Mouse (Mus musculus): Measurements from ENCODE around the gene Abhd11. TPM values are rescaled to one million over a fixed set of nuclear protein-coding genes. Genes with fewer than 3 reads are reported as not detected.
A peak's percentile ranks its signal among the peaks of the same experiment; 100 is the strongest.

Gene Abhd11
- polyA plus RNA-seq, 1 experiment from 2014 or later: 41.2 TPM

DNA sequence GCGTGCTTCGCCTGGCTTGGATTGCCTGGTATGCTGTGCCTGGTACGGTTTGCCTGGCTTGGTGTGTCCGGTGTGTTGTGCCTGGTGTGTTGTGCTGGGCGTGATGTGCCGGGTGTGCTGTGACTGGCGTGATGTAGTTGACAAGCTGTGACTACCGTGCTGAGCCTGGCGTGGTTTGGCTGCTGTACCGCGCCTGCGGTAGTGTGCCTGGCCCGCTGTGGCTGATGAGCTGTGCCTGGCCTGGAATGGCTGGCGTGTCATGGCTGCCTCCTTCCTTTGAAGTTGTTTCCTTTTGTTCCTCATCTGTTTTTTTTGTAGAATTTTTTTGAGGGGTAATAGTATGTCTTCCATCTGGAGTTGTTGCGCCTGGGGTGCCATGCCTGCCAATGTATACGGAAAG lies 8.2 kb upstream of the Abhd11 start:
- Histone ChIP-seq H3K9ac (ENCODE audit: low read length) (no peak overlapping the region), H3K27me3 (ENCODE audit: control insufficient read depth, insufficient read depth, low read length) (no peaks in the 10 kb centered on the region), H3K4me1 (ENCODE audit: control insufficient read depth, insufficient read depth, low read length) (peaks cover 6% of the 10 kb centered on the region), H3K9me3 (ENCODE audit: control insufficient read depth, low read length) (no peaks in the 10 kb centered on the region), H3K4me2 (peak overlapping the region; percentile 34; the same call in 1 of the 2 replicates), H3K36me3 (ENCODE audit: control insufficient read depth, insufficient read depth, low read length) (no peaks in the 10 kb centered on the region), H3K4me3 (ENCODE audit: low read depth, low read length) (no peak overlapping the region), H3K27ac (ENCODE audit: low read depth, low read length) (no peak overlapping the region)
- WGBS: 46% methylated on average over 16 of the region's 16 CpGs
- ATAC-seq (ENCODE audit: low FRiP score) (no peak), DNase-seq (ENCODE audit: low spot score, missing footprints) (no peak)

GRCm38 (mm10) chr5:135001309-135001708 lies 7.6 kb upstream of the Abhd11 start:
- ATAC-seq (ENCODE audit: low FRiP score) (peak; percentile 42; the same call in 1 of the 2 replicates), DNase-seq (ENCODE audit: low spot score, missing footprints) (peak; percentile 93)
- WGBS: under 1% methylated on average over 14 of the region's 14 CpGs
- Histone ChIP-seq H3K9ac (ENCODE audit: low read length) (peak overlapping the region; percentile 33), H3K36me3 (ENCODE audit: control insufficient read depth, insufficient read depth, low read length) (no peaks in the 10 kb centered on the region), H3K4me1 (ENCODE audit: control insufficient read depth, insufficient read depth, low read length) (peaks cover 6% of the 10 kb centered on the region), H3K4me3 (ENCODE audit: low read depth, low read length) (no peak overlapping the region), H3K4me2 (peak overlapping the region; percentile 34), H3K9me3 (ENCODE audit: control insufficient read depth, low read length) (no peaks in the 10 kb centered on the region), H3K27me3 (ENCODE audit: control insufficient read depth, insufficient read depth, low read length) (no peaks in the 10 kb centered on the region), H3K27ac (ENCODE audit: low read depth, low read length) (no peak overlapping the region)

DNA sequence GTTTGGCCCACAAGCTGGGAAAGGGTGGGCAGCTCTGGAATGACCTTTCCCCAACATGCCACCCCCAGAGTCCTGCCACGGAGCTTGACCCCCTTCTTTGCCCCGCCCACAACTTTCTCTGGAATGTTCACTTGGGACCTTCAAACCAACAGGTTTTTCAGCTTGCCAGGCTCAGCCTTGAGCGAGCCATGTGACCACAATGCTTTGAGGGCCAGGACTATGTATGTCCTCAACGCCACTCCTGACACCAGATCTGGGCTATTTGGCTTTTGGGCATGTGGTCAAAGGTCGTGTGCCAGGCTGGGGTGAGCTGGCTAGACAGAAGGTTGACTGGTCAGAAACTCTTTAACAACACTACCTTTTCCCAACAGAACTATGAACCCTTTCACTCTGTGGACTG lies 6.8 kb upstream of the Abhd11 start:
- no peaks in the 10 kb centered on the region for H3K36me3 ChIP-seq (ENCODE audit: control insufficient read depth, insufficient read depth, low read length)
- no peaks in the 10 kb centered on the region for H3K9me3 ChIP-seq (ENCODE audit: control insufficient read depth, low read length)
- ATAC-seq (ENCODE audit: low FRiP score) (no peak), DNase-seq (ENCODE audit: low spot score, missing footprints) (no peak)
- H3K27ac ChIP-seq (ENCODE audit: low read depth, low read length): no peak overlapping the region
- 66% methylated on average over 5 of the region's 5 CpGs for WGBS
- H3K9ac ChIP-seq (ENCODE audit: low read length): no peak overlapping the region
- no peak overlapping the region for H3K4me2 ChIP-seq
- H3K27me3 ChIP-seq (ENCODE audit: control insufficient read depth, insufficient read depth, low read length): no peaks in the 10 kb centered on the region
- H3K4me1 ChIP-seq (ENCODE audit: control insufficient read depth, insufficient read depth, low read length): peaks cover 6% of the 10 kb centered on the region
- no peak overlapping the region for H3K4me3 ChIP-seq (ENCODE audit: low read depth, low read length)

DNA sequence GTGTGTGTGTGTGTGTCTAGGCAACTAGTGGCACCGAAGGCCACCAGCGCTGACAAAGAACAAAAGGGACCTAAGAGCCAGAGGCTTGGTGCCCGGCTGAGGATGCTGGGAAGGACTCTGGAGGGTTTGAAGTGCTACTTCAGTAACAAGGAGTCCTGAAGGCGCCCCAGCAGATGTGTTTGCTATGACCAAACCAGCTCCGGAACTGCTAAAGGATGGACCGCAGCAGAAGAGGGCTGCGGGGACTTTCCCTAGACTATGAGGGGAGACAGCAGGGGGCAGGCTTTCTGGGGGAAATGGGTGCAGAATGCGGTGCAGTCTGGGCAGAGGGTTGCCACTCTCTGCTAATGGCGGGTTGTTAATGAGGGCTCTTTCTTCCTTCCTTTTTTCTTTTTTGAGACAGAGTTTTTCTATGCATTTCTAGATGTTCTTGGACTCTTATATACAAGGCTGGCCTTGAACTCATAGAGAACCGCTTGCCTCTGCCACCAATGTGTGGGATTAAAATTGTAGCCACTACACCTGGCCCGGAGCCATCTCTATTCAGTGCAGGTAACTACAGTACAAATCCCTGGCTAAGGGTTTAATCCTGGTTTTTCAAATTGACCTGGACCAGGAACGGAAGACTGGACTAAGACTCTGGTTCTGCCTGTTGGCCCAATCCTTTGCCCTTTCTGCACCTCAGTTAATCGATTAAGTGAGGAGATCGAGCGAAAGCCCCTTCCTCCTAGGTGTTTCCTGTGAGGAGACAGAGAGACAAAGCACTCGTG lies 965 bp upstream of the Abhd11 start:
- H3K27ac ChIP-seq (ENCODE audit: low read depth, low read length): peak overlapping the region; percentile 88
- 32% methylated on average over 16 of the region's 16 CpGs for WGBS
- no peaks in the 10 kb centered on the region for H3K27me3 ChIP-seq (ENCODE audit: control insufficient read depth, insufficient read depth, low read length)
- H3K4me2 ChIP-seq: peak overlapping the region; percentile 84
- peaks cover 25% of the 10 kb centered on the region for H3K4me1 ChIP-seq (ENCODE audit: control insufficient read depth, insufficient read depth, low read length)
- no peaks in the 10 kb centered on the region for H3K36me3 ChIP-seq (ENCODE audit: control insufficient read depth, insufficient read depth, low read length)
- ATAC-seq (ENCODE audit: low FRiP score) (no peak), DNase-seq (ENCODE audit: low spot score, missing footprints) (no peak)
- H3K4me3 ChIP-seq (ENCODE audit: low read depth, low read length): peak overlapping the region; percentile 54
- peak overlapping the region; percentile 73 for H3K9ac ChIP-seq (ENCODE audit: low read length)
- no peaks in the 10 kb centered on the region for H3K9me3 ChIP-seq (ENCODE audit: control insufficient read depth, low read length)

GRCm38 (mm10) chr5:135009590-135010319 lies 803 bp downstream of the Abhd11 start:
- Histone ChIP-seq H3K9ac (ENCODE audit: low read length) (peak overlapping the region; percentile 60), H3K27ac (ENCODE audit: low read depth, low read length) (peak overlapping the region; percentile 84), H3K36me3 (ENCODE audit: control insufficient read depth, insufficient read depth, low read length) (no peaks in the 10 kb centered on the region), H3K27me3 (ENCODE audit: control insufficient read depth, insufficient read depth, low read length) (no peaks in the 10 kb centered on the region), H3K4me2 (peak overlapping the region; percentile 84), H3K4me1 (ENCODE audit: control insufficient read depth, insufficient read depth, low read length) (peaks cover 25% of the 10 kb centered on the region), H3K9me3 (ENCODE audit: control insufficient read depth, low read length) (no peaks in the 10 kb centered on the region), H3K4me3 (ENCODE audit: low read depth, low read length) (peak overlapping the region; percentile 54)
- peak; percentile 99 for DNase-seq (ENCODE audit: low spot score, missing footprints)
- WGBS: under 1% methylated on average over 36 of the region's 37 CpGs
- peak; percentile 77 for ATAC-seq (ENCODE audit: low FRiP score)

- Histone ChIP-seq H3K9me3 (ENCODE audit: control insufficient read depth, low read length) (no peaks in the 10 kb centered on the region), H3K4me3 (ENCODE audit: low read depth, low read length) (peak overlapping the region; percentile 54), H3K4me2 (peak overlapping the region; percentile 84), H3K9ac (ENCODE audit: low read length) (peak overlapping the region; percentile 60), H3K27ac (ENCODE audit: low read depth, low read length) (no peak overlapping the region), H3K36me3 (ENCODE audit: control insufficient read depth, insufficient read depth, low read length) (no peaks in the 10 kb centered on the region), H3K27me3 (ENCODE audit: control insufficient read depth, insufficient read depth, low read length) (no peaks in the 10 kb centered on the region), H3K4me1 (ENCODE audit: control insufficient read depth, insufficient read depth, low read length) (peaks cover 25% of the 10 kb centered on the region)
- ATAC-seq (ENCODE audit: low FRiP score): no peak
- WGBS: 61% methylated on average over 7 of the region's 7 CpGs
- no peak for DNase-seq (ENCODE audit: low spot score, missing footprints)
These were observed 1.4 kb downstream of the Abhd11 start for GRCm38 (mm10) chr5:135010320-135010709.

GRCm38 (mm10) chr5:135010841-135011743 lies 2.1 kb downstream of the Abhd11 start:
- Histone ChIP-seq H3K9me3 (ENCODE audit: control insufficient read depth, low read length) (no peaks in the 10 kb centered on the region), H3K4me1 (ENCODE audit: control insufficient read depth, insufficient read depth, low read length) (peaks cover 25% of the 10 kb centered on the region), H3K4me2 (no peak overlapping the region), H3K36me3 (ENCODE audit: control insufficient read depth, insufficient read depth, low read length) (no peaks in the 10 kb centered on the region), H3K9ac (ENCODE audit: low read length) (no peak overlapping the region), H3K4me3 (ENCODE audit: low read depth, low read length) (no peak overlapping the region), H3K27ac (ENCODE audit: low read depth, low read length) (no peak overlapping the region), H3K27me3 (ENCODE audit: control insufficient read depth, insufficient read depth, low read length) (no peaks in the 10 kb centered on the region)
- WGBS: 70% methylated on average over 25 of the region's 25 CpGs
- DNase-seq (ENCODE audit: low spot score, missing footprints) (no peak), ATAC-seq (ENCODE audit: low FRiP score) (no peak)

DNA sequence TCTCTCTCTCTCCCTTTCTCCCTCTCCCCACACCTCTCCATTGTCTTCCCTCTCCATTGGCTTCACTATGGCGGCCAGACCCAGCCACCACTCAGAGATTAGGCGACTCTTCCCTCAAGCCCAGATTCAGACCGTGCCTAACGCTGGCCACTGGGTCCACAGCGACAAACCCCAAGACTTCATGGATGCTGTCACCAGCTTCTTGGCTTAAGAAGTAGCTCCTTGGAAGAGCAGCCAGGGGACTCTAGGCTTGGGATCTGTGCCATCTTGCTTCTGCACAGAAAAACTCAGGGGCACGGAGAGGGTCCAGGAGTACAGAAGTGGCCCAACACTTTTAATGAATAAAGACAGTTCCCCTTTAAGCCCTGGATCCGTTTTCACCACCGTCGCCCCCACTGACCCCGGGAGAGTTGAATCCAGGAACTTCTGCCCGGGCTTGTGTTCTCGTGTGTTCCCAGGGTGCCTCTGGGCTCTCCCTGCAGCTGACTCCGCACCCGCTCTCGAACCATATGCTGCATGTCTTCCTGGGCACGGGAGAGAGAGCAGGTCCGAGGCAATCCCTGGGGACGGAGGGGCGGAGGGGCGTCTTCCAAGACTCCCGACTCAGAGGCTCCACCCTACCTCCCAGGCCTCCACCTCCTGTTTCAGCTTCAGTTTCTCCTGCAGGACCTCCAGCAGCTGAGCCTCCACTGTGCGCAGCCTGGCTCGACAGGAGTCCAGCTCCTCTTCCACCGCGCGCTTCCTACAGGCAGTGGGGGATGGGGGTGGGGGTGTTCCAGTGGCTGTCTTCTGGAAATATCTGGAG lies 3.1 kb downstream of the Abhd11 start:
- Histone ChIP-seq H3K9ac (ENCODE audit: low read length) (peak overlapping the region; percentile 5; the same call in 1 of the 2 replicates), H3K36me3 (ENCODE audit: control insufficient read depth, insufficient read depth, low read length) (no peaks in the 10 kb centered on the region), H3K4me2 (no peak overlapping the region; the same call in none of the 2 replicates), H3K27me3 (ENCODE audit: control insufficient read depth, insufficient read depth, low read length) (no peaks in the 10 kb centered on the region), H3K4me3 (ENCODE audit: low read depth, low read length) (no peak overlapping the region), H3K4me1 (ENCODE audit: control insufficient read depth, insufficient read depth, low read length) (peaks cover 25% of the 10 kb centered on the region), H3K27ac (ENCODE audit: low read depth, low read length) (no peak overlapping the region), H3K9me3 (ENCODE audit: control insufficient read depth, low read length) (no peaks in the 10 kb centered on the region)
- no peak for DNase-seq (ENCODE audit: low spot score, missing footprints)
- 23% methylated on average over 26 of the region's 26 CpGs for WGBS
- no peak for ATAC-seq (ENCODE audit: low FRiP score)

All from midbrain, embryonic 11.5 days (tissue).